ENCODE assay signal across 10 mouse cellular contexts in the genomic region with DNA sequence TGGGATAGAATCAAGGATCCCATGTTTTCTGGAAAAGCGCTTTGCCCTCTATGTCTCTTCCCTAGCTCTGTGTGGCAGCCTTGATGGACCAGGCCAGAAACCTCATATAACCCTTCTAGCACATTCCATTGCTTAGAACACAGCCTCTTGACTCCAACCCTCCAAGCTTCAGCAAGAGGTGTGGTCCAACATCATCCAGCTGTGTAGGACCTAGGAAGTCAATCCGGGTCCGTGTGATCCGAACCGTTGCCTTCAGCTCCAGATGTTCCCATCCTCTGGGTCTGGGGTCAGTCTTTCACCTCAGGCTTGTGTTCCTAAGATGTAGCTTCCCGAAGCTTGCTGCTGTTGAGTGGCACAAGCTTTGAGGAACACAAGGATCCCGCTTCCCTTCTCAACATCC.
"Had no signal": no experiment of that assay in that cellular context is flagged by ENCODE, and none has a peak within 500 bp of the region (broad histone marks: within the 10 kb centered on the region; RNA-seq: fewer than 3 reads in every experiment).

No protein-coding gene starts in this region.

- H3K27me3 ChIP-seq: limb, embryonic 15.5 days; liver, embryonic 12.5 days; midbrain, embryonic 13.5 days had no signal

- H3K36me3 ChIP-seq: limb, embryonic 15.5 days; liver, embryonic 12.5 days had no signal

- ATAC-seq: inflammation-experienced regulatory T-cells, adult 6 months; intestine, postnatal 0 days; liver, embryonic 12.5 days; midbrain, embryonic 13.5 days had no signal

- H3K4me1 ChIP-seq: limb, embryonic 15.5 days; liver, embryonic 12.5 days had no signal

- H3K4me3 ChIP-seq: left cerebral cortex, adult 2 months; limb, embryonic 15.5 days; liver, embryonic 12.5 days; midbrain, embryonic 13.5 days had no signal

- DNase-seq: kidney, postnatal 14 days; right cerebral cortex, postnatal 14 days; thymus, postnatal 4 days had no signal

- H3K27ac ChIP-seq: left cerebral cortex, adult 2 months; limb, embryonic 15.5 days; liver, embryonic 12.5 days; midbrain, embryonic 13.5 days; stomach, postnatal 0 days had no signal

- H3K4me2 ChIP-seq: limb, embryonic 15.5 days; liver, embryonic 12.5 days; midbrain, embryonic 13.5 days had no signal

- H3K9ac ChIP-seq: limb, embryonic 15.5 days; liver, embryonic 12.5 days; midbrain, embryonic 13.5 days had no signal

- H3K9me3 ChIP-seq: limb, embryonic 15.5 days; liver, embryonic 12.5 days; midbrain, embryonic 13.5 days had no signal
